Mouse (Mus musculus) CH12.LX (cell line): Measurements from ENCODE around the gene Myo1h.

Experiments
- CHD1 ChIP-seq: IDR thresholded peaks from 2 replicates; pipeline ENCODE4 v1.6.1; 2012; ENCODE audit warnings: low read depth, low read length, improper control_type of control experiment, inconsistent platforms
- CTCF ChIP-seq, 2 experiments: IDR thresholded peaks in 1 of 2; conservative IDR thresholded peaks in 1 of 2; 2 replicates each; pipeline ENCODE4 v1.5.1; 2011 to 2012; ENCODE audit warnings: low read depth in 2 of 2, low read length in 2 of 2, improper control_type of control experiment in 1 of 2, inconsistent platforms in 1 of 2, mild to moderate bottlenecking in 1 of 2, moderate library complexity in 1 of 2
- EP300 ChIP-seq: IDR thresholded peaks from 2 replicates; pipeline ENCODE4 v1.6.1; 2011; ENCODE audit warnings: low read length, improper control_type of control experiment
- ETS1 ChIP-seq: conservative IDR thresholded peaks from 2 replicates; pipeline ENCODE4 v1.6.1; 2012; ENCODE audit warnings: low read depth, mild to moderate bottlenecking, inconsistent platforms, low read length, improper control_type of control experiment, moderate library complexity
- JUN ChIP-seq: IDR thresholded peaks from 2 replicates; pipeline ENCODE4 v1.6.1; 2011; ENCODE audit warnings: low read depth, mild to moderate bottlenecking, low read length, improper control_type of control experiment, moderate library complexity; ENCODE audit not compliant: insufficient read depth
- MAZ ChIP-seq: IDR thresholded peaks from 2 replicates; pipeline ENCODE4 v1.6.1; 2012; ENCODE audit warnings: low read depth, mild to moderate bottlenecking, inconsistent platforms, low read length, improper control_type of control experiment, moderate library complexity
- MEF2A ChIP-seq: IDR thresholded peaks from 2 replicates; pipeline ENCODE4 v1.6.1; 2014; ENCODE audit warnings: low read depth, mild to moderate bottlenecking, inconsistent platforms, low read length, improper control_type of control experiment, borderline replicate concordance
- POLR2A ChIP-seq: IDR thresholded peaks from 2 replicates; pipeline ENCODE4 v1.6.1; 2011; ENCODE audit warnings: low read depth, mild to moderate bottlenecking, improper control_type of control experiment, low read length
- TCF12 ChIP-seq: IDR thresholded peaks from 2 replicates; pipeline ENCODE4 v1.6.1; 2014; ENCODE audit warnings: low read depth, mild to moderate bottlenecking, inconsistent platforms, low read length, improper control_type of control experiment
- UBTF ChIP-seq: IDR thresholded peaks from 2 replicates; pipeline ENCODE4 v1.6.1; 2012; ENCODE audit warnings: low read depth, mild to moderate bottlenecking, inconsistent platforms, low read length, improper control_type of control experiment, moderate library complexity
- USF2 ChIP-seq: conservative IDR thresholded peaks from 2 replicates; pipeline ENCODE4 v1.6.1; 2011; ENCODE audit warnings: low read depth, low read length, improper control_type of control experiment
- ZNF384 ChIP-seq: IDR thresholded peaks from 2 replicates; pipeline ENCODE4 v1.6.1; 2012; ENCODE audit warnings: low read depth, low read length, improper control_type of control experiment, inconsistent platforms

DNA sequence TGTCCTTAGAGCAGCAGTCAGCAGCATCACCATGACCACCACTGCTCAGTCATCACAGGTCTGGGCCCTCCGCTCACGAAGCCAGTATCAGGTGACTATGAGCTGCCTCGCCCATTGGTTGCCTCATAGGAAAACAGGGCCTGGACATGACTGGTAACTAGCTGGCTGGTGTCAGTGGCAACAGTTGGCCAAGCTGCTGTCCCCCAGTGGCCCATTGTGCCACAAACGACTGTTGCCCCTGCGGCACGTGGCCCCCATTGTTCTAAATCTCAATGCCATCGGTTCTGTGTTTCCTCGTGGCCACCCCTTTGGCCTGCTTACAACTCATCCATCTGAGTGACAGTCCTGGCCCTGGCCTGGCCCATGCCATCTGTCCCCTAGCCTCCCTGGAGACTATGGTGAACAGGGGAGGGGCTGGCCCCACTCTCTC lies 24.9 kb upstream of the Myo1h start:
- no peak for TF ChIP-seq CTCF (conservative IDR thresholded peaks at IDR 0.05 in 1 of 2, IDR thresholded peaks at IDR 0.05 in 1 of 2; ENCODE audit: low read depth in 2 of 2, low read length in 2 of 2)
- no peak for TF ChIP-seq POLR2A
- TF ChIP-seq ETS1, result no peak
- TF ChIP-seq MAZ, result no peak
- TF ChIP-seq TCF12, result no peak
- no peak for TF ChIP-seq UBTF
- no peak for TF ChIP-seq ZNF384
- TF ChIP-seq CHD1, result no peak
- TF ChIP-seq JUN, result no peak
- TF ChIP-seq MEF2A, result no peak
- no peak for TF ChIP-seq EP300
- no peak for TF ChIP-seq USF2
